Mouse (Mus musculus): Measurements from ENCODE around the gene Gprin3.

- TF ChIP-seq CTCF (IDR thresholded peaks at IDR 0.05; ENCODE audit: low read depth, low read length) (no peak), POLR2A (IDR thresholded peaks at IDR 0.05; ENCODE audit: extremely low read depth, insufficient read depth, low read length) (no peak)
These were observed 97.8 kb downstream of the Gprin3 start for GRCm38 (mm10) chr6:59328297-59328696.

Data from liver, adult 2 months (tissue).